ENCODE assay signal across 14 mouse cellular contexts in the genomic region with DNA sequence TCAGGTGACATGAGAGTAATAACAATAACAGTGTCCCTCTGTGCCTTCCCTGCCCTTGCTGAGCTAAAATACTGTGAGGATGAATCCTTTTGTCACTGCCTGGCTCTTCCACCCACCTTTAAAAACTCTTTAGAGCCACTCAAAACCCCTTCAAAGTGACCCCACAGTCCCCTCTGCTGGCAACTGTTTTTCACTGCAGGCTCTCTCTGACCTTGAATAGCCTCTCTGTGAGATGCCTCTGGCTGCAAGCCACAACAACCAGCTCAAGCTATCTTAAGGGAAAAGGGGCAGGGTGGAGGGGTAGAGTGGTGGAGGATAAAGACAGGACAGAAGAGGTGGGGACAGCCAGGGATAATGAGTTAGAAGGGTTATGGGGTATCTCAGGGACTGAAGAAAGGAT. TPM values are rescaled to one million over a fixed set of nuclear protein-coding genes. Genes with fewer than 3 reads are reported as not detected.
A peak's percentile ranks its signal among the peaks of the same experiment; 100 is the strongest.
DNase-seq lines count a peak whose midpoint lies in the region.
"Had no signal": no experiment of that assay in that cellular context is flagged by ENCODE, and none has a peak within 500 bp of the region (broad histone marks: within the 10 kb centered on the region; RNA-seq: fewer than 3 reads in every experiment).

No protein-coding gene starts in this region.

- DNase-seq in heart, postnatal 4 days, result peak; percentile 62
- DNase-seq in heart, adult 9 months (ENCODE audit: low spot score in 2 of 2), result no peak
- peak; percentile 42 for DNase-seq in retina, postnatal 1 day
- DNase-seq in retina, embryonic 14.5 days (ENCODE audit: low spot score), result no peak
- DNase-seq in ZHBTc4 (ENCODE audit: low read depth, low spot score), result peak; percentile 75
- no peak for DNase-seq in embryo, embryonic 10.5 days (ENCODE audit: low spot score)
- no peak for DNase-seq in urinary bladder, postnatal 10 days (ENCODE audit: low spot score)
- DNase-seq: cerebellum, postnatal 25 days; kidney, postnatal 36 days; layer of hippocampus, postnatal 36 days; liver, embryonic 13.5 days; right cerebral cortex, adult 18-20 months; thymus, adult 18-20 months had no signal

RNA-seq across cellular contexts. Expression of a gene that starts 11.2 kb away (rescaled TPM):
- under 1 TPM; 0.26 to 0.54 TPM for total RNA-seq in heart, postnatal 4 days (2021)
- total RNA-seq: hematopoietic stem cell, adult 5-6 weeks had no signal

RNA-seq across cellular contexts. Expression of a gene that starts 29.5 kb away (rescaled TPM):
- 10 to 100 TPM; 21.3 to 24.6 TPM for total RNA-seq in heart, postnatal 4 days (2021)
- total RNA-seq: hematopoietic stem cell, adult 5-6 weeks had no signal

RNA-seq across cellular contexts. Expression of a gene that starts 32.1 kb away (rescaled TPM):
- 10 to 100 TPM; 33.5 to 35.2 TPM for total RNA-seq in heart, postnatal 4 days (2021)

RNA-seq across cellular contexts. Expression of a gene that starts 55.7 kb away (rescaled TPM):
- not detected for total RNA-seq in heart, postnatal 4 days (2021)
- total RNA-seq: hematopoietic stem cell, adult 5-6 weeks; layer of hippocampus, postnatal 36 days had no signal

Comparison
In these comparisons a context has a peak if more than half of its experiments do, and no peak if none do; other contexts are left out.
1. DNase-seq: peak in heart, postnatal 4 days (single experiment), retina, postnatal 1 day (single experiment) and ZHBTc4 (single experiment); none in heart, adult 9 months (0 of 2), retina, embryonic 14.5 days (single experiment), embryo, embryonic 10.5 days (single experiment) and urinary bladder, postnatal 10 days (single experiment).